Mouse (Mus musculus) layer of hippocampus, postnatal 10 days (tissue): ENCODE data around the gene Vps72. TPM values are rescaled to one million over a fixed set of nuclear protein-coding genes. Genes with fewer than 3 reads are reported as not detected.

ENCODE experiments used
- DNase-seq, 2 experiments: peaks; one replicate each; pipeline ENCODE4 v3.0.0; 2021; ENCODE audit warnings: low spot score in 2 of 2
- microRNA-seq, 2 experiments: library from miRNA; unstranded; fragments of <30 nt; microRNA quantifications; one replicate each; pipeline ENCODE4 v1.2.0; 2021
- total RNA-seq, 2 experiments: library from RNA; stranded (reverse); gene quantifications; 2 replicates each; pipeline ENCODE4 v1.2.3; 2021

Vps72 gene
- total RNA-seq, 2 experiments from 2014 or later = 44.4 to 47.7 TPM

- DNase-seq = no peak
Observed at GRCm38 (mm10) chr3:95163419-95164255, 52.8 kb downstream of the Vps72 start.

GRCm38 (mm10) chr3:95164256-95164550 lies 53.4 kb downstream of the Vps72 start:
- no peak for DNase-seq

- no peak for DNase-seq
Observed at GRCm38 (mm10) chr3:95164840-95165239, 54.0 kb downstream of the Vps72 start.

- no peak for DNase-seq
Observed at GRCm38 (mm10) chr3:95169996-95170395, 59.2 kb downstream of the Vps72 start.

- DNase-seq = no peak
Observed at GRCm38 (mm10) chr3:95171105-95171504, 60.3 kb downstream of the Vps72 start.

Small RNA genes within 50 kb of the gene (microRNA-seq; reads per million reads assigned to microRNA genes)
- 0 reads per million in 2 experiments for gene Mir8099-1

Other genes starting within 250 kb of the Vps72 start
- gene Psmb4, start 224.1 kb upstream of the Vps72 start, total RNA-seq = 100 to 1,000 TPM; 289 to 312 TPM
- 1 to 10 TPM; 4.8 to 5.2 TPM for gene Selenbp1, start 178.0 kb upstream of the Vps72 start, total RNA-seq
- gene Rfx5, start 156.9 kb upstream of the Vps72 start, total RNA-seq = 10 to 100 TPM; 20.1 to 21.3 TPM
- 10 to 100 TPM; 46.5 to 50.7 TPM for gene Pi4kb, start 136.3 kb upstream of the Vps72 start, total RNA-seq
- gene Zfp687, start 95.6 kb upstream of the Vps72 start, total RNA-seq = 10 to 100 TPM; 26.4 to 30.8 TPM
- 100 to 1,000 TPM; 160 to 174 TPM for gene Psmd4, start 68.4 kb upstream of the Vps72 start, total RNA-seq
- 10 to 100 TPM; 34.5 to 41.9 TPM for gene Pip5k1a, start 4.1 kb upstream of the Vps72 start, total RNA-seq
- under 1 TPM in 1 of 2 experiments, not detected in 1; 0.85 TPM for gene Tmod4, start 13.5 kb downstream of the Vps72 start, total RNA-seq
- gene Scnm1, start 23.0 kb downstream of the Vps72 start, total RNA-seq = 10 to 100 TPM; 37.5 to 41.8 TPM
- gene Lysmd1, start 23.1 kb downstream of the Vps72 start, total RNA-seq = 10 to 100 TPM; 22.4 to 24.6 TPM
- gene Tnfaip8l2, start 31.3 kb downstream of the Vps72 start, total RNA-seq = 1 to 10 TPM; 3.0 TPM
- 10 to 100 TPM; 71.4 to 75.0 TPM for gene Sema6c, start 49.4 kb downstream of the Vps72 start, total RNA-seq
- gene Gabpb2, start 106.9 kb downstream of the Vps72 start, total RNA-seq = 10 to 100 TPM; 10.1 to 10.6 TPM
- 10 to 100 TPM; 79.8 to 80.1 TPM for gene Cdc42se1, start 117.7 kb downstream of the Vps72 start, total RNA-seq
- gene Mllt11, start 121.1 kb downstream of the Vps72 start, total RNA-seq = 100 to 1,000 TPM; 621 to 626 TPM
- gene Gm128, start 130.6 kb downstream of the Vps72 start, total RNA-seq = under 1 TPM; 0.16 to 0.18 TPM
- gene Bnipl, start 140.2 kb downstream of the Vps72 start, total RNA-seq = under 1 TPM in 1 of 2 experiments, not detected in 1; 0.25 TPM
- 10 to 100 TPM; 26.5 to 27.6 TPM for gene Mindy1, start 170.3 kb downstream of the Vps72 start, total RNA-seq
- gene Prune1, start 171.1 kb downstream of the Vps72 start, total RNA-seq = 10 to 100 TPM; 34.9 to 36.3 TPM
- under 1 TPM; 0.65 to 0.75 TPM for gene Anxa9, start 196.2 kb downstream of the Vps72 start, total RNA-seq
- gene Cers2, start 203.8 kb downstream of the Vps72 start, total RNA-seq = 10 to 100 TPM; 45.4 to 46.6 TPM
- 10 to 100 TPM; 46.0 to 47.1 TPM for gene Setdb1, start 246.2 kb downstream of the Vps72 start, total RNA-seq